Mouse (Mus musculus) regulatory T cell (primary cell): ENCODE results near the gene Otub1.

Experiments
- in situ Hi-C: fragments of 300-600 bp; cut with MboI, MseI; formaldehyde crosslinking; loops from one replicate; pipeline ENCODE4 v1.15.1; 2025; ENCODE audit warnings: high pct_unique_total_duplicates

Otub1 gene

DNA sequence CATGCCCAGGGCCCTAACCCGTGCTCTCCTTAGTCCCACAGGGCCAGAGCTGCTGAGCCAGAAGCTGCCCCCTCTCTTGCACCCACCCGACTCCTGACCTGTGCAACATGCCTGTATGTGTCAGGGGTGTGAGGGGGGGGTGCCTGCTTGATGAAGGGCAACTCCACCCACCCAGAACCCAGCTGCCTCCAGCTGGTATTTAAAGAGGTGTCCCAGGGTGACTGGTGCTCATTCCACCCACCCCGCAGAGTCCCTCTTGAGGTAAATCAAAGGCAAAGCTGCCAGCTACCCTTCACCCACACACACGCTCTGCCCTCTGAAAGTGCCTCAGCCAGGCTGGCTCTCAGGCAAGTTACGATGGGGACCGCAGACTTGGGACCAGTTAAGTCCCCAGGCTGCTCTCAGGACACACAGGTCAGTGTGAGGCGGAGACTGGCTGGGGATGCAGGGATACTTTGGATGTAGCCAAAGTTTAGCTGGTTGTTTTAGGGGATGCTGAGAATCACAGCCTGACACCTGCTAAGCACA is 56.9 kb downstream of the Otub1 start:
- in situ Hi-C loops = no loop called here

GRCm38 (mm10) chr19:7148541-7149085 is 57.5 kb downstream of the Otub1 start:
- in situ Hi-C loops = no loop called here
